Mouse (Mus musculus): Measurements from ENCODE around the gene B4galt1.

DNA sequence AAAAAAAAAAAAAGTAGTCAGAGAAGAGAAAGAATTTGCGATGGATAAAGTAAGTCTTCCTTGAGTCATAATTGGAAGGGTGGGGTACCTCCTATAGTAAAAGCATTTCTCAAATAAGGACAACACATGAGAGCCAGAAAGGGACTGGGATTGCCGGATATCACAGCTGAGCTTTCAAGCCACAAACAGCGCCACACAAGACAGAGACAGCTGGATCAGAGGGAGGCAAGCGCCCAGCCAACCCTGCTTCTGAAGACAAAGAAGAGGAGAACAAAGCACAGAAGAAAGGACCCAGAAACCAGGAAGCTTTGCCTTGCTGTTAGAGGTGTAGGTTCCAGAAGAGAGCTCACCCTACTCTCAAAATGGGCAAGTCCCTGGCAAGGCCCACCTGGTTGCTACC is 67.2 kb downstream of the B4galt1 start:
- TF ChIP-seq CTCF (IDR thresholded peaks at IDR 0.05; ENCODE audit: low read depth), result no peak
- no peak for TF ChIP-seq EP300 (IDR thresholded peaks at IDR 0.05; ENCODE audit: low read depth)
